Mouse (Mus musculus) liver, embryonic 11.5 days (tissue): Measurements from ENCODE around the gene Ambra1. TPM values are rescaled to one million over a fixed set of nuclear protein-coding genes. Genes with fewer than 3 reads are reported as not detected.

Experiments used
- ATAC-seq: fragments of 200-750 bp; cut with Nextera tagmentation; replicated peaks from 2 replicates; pipeline ENCODE4 v1.8.0; 2017; ENCODE audit warnings: moderate number of reproducible peaks, mild to moderate bottlenecking, moderate TSS enrichment, moderate library complexity; ENCODE audit not compliant: low FRiP score
- DNase-seq: peaks from one replicate; pipeline ENCODE4 v3.0.0-alpha.2; 2017; ENCODE audit warnings: low spot score
- H3K27ac ChIP-seq: fragments of 300-500 bp; sonication (generic); 2 replicates; pipeline ENCODE4 v1.5.1; 2014; ENCODE audit warnings: mild to moderate bottlenecking, low read depth, low read length, control low read depth
- H3K27me3 ChIP-seq: fragments of 300-500 bp; sonication (generic); replicated peaks from 2 replicates; pipeline ENCODE4 v1.6.1; 2014; ENCODE audit warnings: low read length, mixed read lengths; ENCODE audit not compliant: control insufficient read depth, insufficient read depth
- H3K36me3 ChIP-seq: fragments of 300-500 bp; sonication (generic); 2 replicates; pipeline ENCODE4 v1.6.1; 2014; ENCODE audit warnings: mild to moderate bottlenecking, low read length, moderate library complexity, mixed read lengths; ENCODE audit not compliant: control insufficient read depth, insufficient read depth
- H3K4me1 ChIP-seq: fragments of 300-500 bp; sonication (generic); replicated peaks from 2 replicates; pipeline ENCODE4 v1.6.1; 2014; ENCODE audit warnings: low read length, mixed read lengths; ENCODE audit not compliant: control insufficient read depth, insufficient read depth
- H3K4me2 ChIP-seq: fragments of 300-500 bp; sonication (generic); 2 replicates; pipeline ENCODE4 v1.6.1; 2014; ENCODE audit warnings: mild to moderate bottlenecking, control low read depth, moderate library complexity
- H3K4me3 ChIP-seq: fragments of 300-500 bp; sonication (generic); 2 replicates; pipeline ENCODE4 v1.5.1; 2014; ENCODE audit warnings: low read depth, low read length, control low read depth
- H3K9ac ChIP-seq: fragments of 300-500 bp; sonication (generic); 2 replicates; pipeline ENCODE4 v1.6.1; 2014; ENCODE audit warnings: low read depth, low read length, control low read depth
- H3K9me3 ChIP-seq: fragments of 300-500 bp; sonication (generic); 2 replicates; pipeline ENCODE4 v1.6.1; 2016; ENCODE audit warnings: low read length, inconsistent platforms, mixed read lengths; ENCODE audit not compliant: control insufficient read depth
- WGBS: fragments of 180-500 bp; shearing (Covaris S2); extraction: QIAGEN DNeasy Blood & Tissue Kit; methylation state at CpG from one replicate; pipeline ENCODE4 v1.1.7; 2014; 5-methylcytosine and 5-hydroxymethylcytosine counted together
- polyA plus RNA-seq: library from polyadenylated mRNA; unstranded; fragments of >200 nt; fragmentation: Nextera tagmentation; extraction: Ambion mirVana; gene quantifications from 2 replicates; pipeline ENCODE4 v1.2.1, GENCODE M21; 2014

Gene Ambra1
- polyA plus RNA-seq, 1 experiment from 2014 or later = 14.0 TPM

DNA sequence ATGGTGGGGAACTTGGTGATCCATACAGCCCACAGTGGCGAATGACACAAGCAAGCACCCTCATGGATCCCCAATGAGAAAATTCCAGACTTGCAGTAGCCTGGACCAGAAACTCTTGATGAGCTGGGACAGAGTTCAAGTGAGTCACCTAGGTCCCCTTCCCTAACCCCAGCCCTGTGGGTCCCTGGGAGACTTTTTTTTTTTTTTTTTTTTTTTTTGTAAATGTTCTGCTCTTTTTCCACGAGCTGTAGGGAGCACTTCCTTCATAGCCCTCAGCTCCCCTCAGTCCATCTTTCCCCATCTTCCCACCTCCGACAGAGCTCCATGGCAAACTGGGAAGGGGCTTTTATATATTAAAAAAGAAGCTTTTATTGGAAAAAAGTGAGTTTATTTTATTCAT, 199.5 kb downstream of the Ambra1 start:
- H3K36me3 ChIP-seq = peaks cover 7% of the 10 kb centered on the region
- peak overlapping the region; percentile 62; the same call in 1 of the 2 replicates for H3K4me3 ChIP-seq
- peak overlapping the region; percentile 79; the same call in 1 of the 2 replicates for H3K4me2 ChIP-seq
- H3K9ac ChIP-seq = no peak overlapping the region
- no peaks in the 10 kb centered on the region for H3K9me3 ChIP-seq
- peaks cover 50% of the 10 kb centered on the region for H3K4me1 ChIP-seq
- H3K27ac ChIP-seq = no peak overlapping the region
- H3K27me3 ChIP-seq = peaks cover 6% of the 10 kb centered on the region; the same call in 1 of the 2 replicates
- WGBS = 60% methylated on average over 3 of the region's 3 CpGs
- ATAC-seq (no peak), DNase-seq (no peak)

DNA sequence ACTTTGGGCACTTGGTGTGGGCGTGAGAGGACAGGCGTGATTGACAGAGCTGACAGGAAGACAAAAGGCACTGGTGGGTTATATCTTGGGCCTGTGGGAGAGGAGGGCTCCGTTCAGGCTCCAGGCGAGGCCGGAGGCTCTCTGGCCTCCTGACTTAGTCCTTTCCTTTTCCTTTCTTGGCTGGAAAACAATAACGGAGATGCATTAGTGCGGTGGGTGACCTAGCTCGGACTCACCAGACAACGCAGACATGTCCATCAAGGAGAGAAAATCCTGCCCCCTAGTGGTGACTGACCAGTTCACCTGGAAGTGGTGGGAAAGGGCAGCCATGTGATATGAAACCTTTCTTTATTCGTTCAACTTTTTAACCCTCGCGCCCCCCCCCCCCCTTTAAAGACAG, 200.0 kb downstream of the Ambra1 start:
- peak overlapping the region; percentile 77; the same call in 1 of the 2 replicates for H3K9ac ChIP-seq
- peaks cover 9% of the 10 kb centered on the region for H3K36me3 ChIP-seq
- no peak overlapping the region for H3K27ac ChIP-seq
- ATAC-seq (no peak), DNase-seq (no peak)
- H3K4me2 ChIP-seq = peak overlapping the region; percentile 79
- H3K4me1 ChIP-seq = peaks cover 50% of the 10 kb centered on the region
- WGBS = 15% methylated on average over 12 of the region's 12 CpGs
- peak overlapping the region; percentile 62 for H3K4me3 ChIP-seq
- H3K9me3 ChIP-seq = no peaks in the 10 kb centered on the region
- H3K27me3 ChIP-seq = peaks cover 2% of the 10 kb centered on the region; the same call in 1 of the 2 replicates

- Histone ChIP-seq H3K36me3 (peaks cover 18% of the 10 kb centered on the region), H3K27ac (peak overlapping the region; percentile 87), H3K4me1 (peaks cover 53% of the 10 kb centered on the region), H3K9me3 (no peaks in the 10 kb centered on the region), H3K4me3 (peak overlapping the region; percentile 62), H3K4me2 (peak overlapping the region; percentile 79), H3K9ac (peak overlapping the region; percentile 77), H3K27me3 (no peaks in the 10 kb centered on the region)
- DNase-seq (no peak), ATAC-seq (no peak)
- WGBS = 25% methylated on average over 23 of the region's 23 CpGs
These were observed 200.9 kb downstream of the Ambra1 start for GRCm38 (mm10) chr2:91930761-91931291.

DNA sequence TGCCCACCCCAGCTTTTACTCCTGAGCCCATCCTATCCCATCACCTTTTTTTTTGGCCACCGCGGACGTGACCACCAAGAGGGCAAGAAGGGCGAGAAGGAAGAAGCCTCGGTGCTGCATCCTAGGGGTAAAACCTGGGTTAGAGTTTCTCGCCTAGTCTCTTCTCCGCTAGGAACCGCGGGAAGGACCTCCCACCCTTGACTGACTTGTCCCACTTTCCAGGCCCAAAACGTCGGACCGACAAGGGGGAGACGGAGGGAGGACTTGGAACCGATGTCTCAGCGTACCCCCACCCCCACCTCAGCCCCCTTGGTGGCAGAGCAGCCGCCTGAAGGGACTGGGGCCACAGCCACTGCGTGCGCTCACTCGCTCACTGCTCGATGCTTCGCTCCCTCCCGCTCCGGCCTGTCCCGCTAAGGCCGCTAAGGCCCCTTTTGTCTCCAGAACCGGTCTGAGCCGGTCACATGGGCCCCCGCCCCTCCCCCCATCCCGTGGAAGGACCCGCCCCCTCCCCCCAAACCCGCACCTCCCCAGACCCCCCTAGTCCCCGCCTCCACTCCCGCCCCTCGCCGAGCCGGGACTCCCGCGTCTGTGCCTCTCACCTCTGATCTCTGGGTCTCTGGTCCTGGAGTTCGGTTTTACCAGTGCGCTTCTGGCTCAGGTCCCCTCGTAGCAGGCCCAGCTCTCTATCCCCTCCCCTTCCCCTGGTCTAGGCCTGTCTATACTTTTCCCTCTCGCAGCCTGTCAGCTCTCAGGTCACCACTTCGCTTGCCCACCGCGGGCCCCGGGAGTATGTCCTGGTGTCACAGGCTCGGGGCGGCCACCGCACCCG, 201.6 kb downstream of the Ambra1 start:
- H3K4me1 ChIP-seq = peaks cover 53% of the 10 kb centered on the region
- DNase-seq = peak; percentile 81
- H3K9me3 ChIP-seq = no peaks in the 10 kb centered on the region
- H3K27me3 ChIP-seq = no peaks in the 10 kb centered on the region
- peak overlapping the region; percentile 87 for H3K27ac ChIP-seq
- peak overlapping the region; percentile 62 for H3K4me3 ChIP-seq
- H3K36me3 ChIP-seq = peaks cover 23% of the 10 kb centered on the region
- H3K4me2 ChIP-seq = peak overlapping the region; percentile 79
- ATAC-seq = peak; percentile 40; the same call in 1 of the 2 replicates
- H3K9ac ChIP-seq = peak overlapping the region; percentile 77
- 7% methylated on average over 48 of the region's 50 CpGs for WGBS

GRCm38 (mm10) chr2:91932160-91932711, 202.3 kb downstream of the Ambra1 start, which contains the start of gene Mdk:
TSS of gene Mdk (minus strand) at chr2:91932297.
- WGBS = 2% methylated on average over 16 of the region's 16 CpGs
- peak within 1 kb of the TSS; percentile 79 for H3K4me2 ChIP-seq
- H3K9ac ChIP-seq = peak within 1 kb of the TSS; percentile 77
- peak within 1 kb of the TSS; percentile 87 for H3K27ac ChIP-seq
- ATAC-seq (peak; percentile 48), DNase-seq (peak; percentile 76)
- H3K4me3 ChIP-seq = peak within 1 kb of the TSS; percentile 62
- no peaks in the 10 kb centered on the region for H3K27me3 ChIP-seq
- H3K36me3 ChIP-seq = peaks cover 29% of the 10 kb centered on the region
- no peaks in the 10 kb centered on the region for H3K9me3 ChIP-seq
- H3K4me1 ChIP-seq = peaks cover 50% of the 10 kb centered on the region

- H3K36me3 ChIP-seq = peaks cover 35% of the 10 kb centered on the region
- ATAC-seq (peak; percentile 13; the same call in 1 of the 2 replicates), DNase-seq (no peak)
- 24% methylated on average over 6 of the region's 6 CpGs for WGBS
- H3K9ac ChIP-seq = peak overlapping the region; percentile 77
- H3K4me3 ChIP-seq = peak overlapping the region; percentile 62; the same call in 1 of the 2 replicates
- peaks cover 44% of the 10 kb centered on the region for H3K4me1 ChIP-seq
- peak overlapping the region; percentile 87 for H3K27ac ChIP-seq
- no peaks in the 10 kb centered on the region for H3K27me3 ChIP-seq
- no peaks in the 10 kb centered on the region for H3K9me3 ChIP-seq
- peak overlapping the region; percentile 79 for H3K4me2 ChIP-seq
These were observed 202.9 kb downstream of the Ambra1 start for GRCm38 (mm10) chr2:91932737-91933350.

DNA sequence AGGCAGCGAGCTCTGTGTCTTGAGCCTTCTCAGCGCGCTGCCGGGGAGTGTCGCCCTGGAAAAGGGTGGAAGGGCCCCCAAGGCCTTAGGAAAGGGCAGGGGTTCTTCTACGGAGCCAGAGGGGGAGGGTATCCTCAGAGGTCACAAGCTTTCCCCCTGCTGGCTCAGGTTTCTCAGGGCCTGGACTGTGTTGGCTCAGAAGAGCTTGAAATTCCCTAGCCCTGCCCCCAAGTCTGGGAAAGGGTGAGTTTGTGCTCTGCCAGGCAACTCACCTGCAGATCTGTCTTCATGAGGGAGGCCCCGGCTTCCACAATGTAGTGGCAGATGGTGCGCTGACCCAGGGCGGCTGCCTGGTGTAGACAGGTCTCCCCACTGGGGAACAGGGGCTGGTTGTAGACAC, 203.5 kb downstream of the Ambra1 start:
- peaks cover 40% of the 10 kb centered on the region for H3K4me1 ChIP-seq
- H3K9ac ChIP-seq = no peak overlapping the region; the same call in 1 of the 2 replicates
- no peaks in the 10 kb centered on the region for H3K27me3 ChIP-seq
- no peak overlapping the region for H3K4me3 ChIP-seq
- no peak for ATAC-seq
- H3K27ac ChIP-seq = peak overlapping the region; percentile 87
- WGBS = 57% methylated on average over 9 of the region's 9 CpGs
- H3K9me3 ChIP-seq = no peaks in the 10 kb centered on the region
- peak overlapping the region; percentile 79 for H3K4me2 ChIP-seq
- DNase-seq = no peak
- H3K36me3 ChIP-seq = peaks cover 40% of the 10 kb centered on the region

DNA sequence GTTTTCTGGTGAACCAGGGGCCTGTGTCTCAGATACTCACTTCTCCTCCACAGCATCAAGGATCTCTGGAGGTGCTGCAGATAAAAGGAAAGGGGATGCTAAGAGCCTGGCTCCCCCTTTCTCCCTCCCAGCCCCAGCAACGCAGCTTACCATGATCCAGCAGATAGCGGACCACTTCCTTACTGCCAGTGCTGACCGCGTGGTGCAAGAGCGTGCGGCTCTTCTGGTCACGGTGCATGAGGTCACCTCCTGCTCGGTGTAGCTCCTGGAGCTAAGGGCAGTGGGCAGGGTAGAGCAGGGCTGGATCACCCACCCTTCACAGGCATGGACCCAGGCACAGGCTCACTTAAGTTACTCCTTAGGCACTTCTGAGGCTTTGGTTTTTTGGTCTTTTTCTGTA, 204.1 kb downstream of the Ambra1 start:
- H3K4me1 ChIP-seq = peaks cover 35% of the 10 kb centered on the region
- H3K36me3 ChIP-seq = peaks cover 44% of the 10 kb centered on the region
- no peak for DNase-seq
- 30% methylated on average over 8 of the region's 8 CpGs for WGBS
- no peak overlapping the region for H3K4me2 ChIP-seq
- H3K27me3 ChIP-seq = no peaks in the 10 kb centered on the region
- H3K9ac ChIP-seq = no peak overlapping the region
- H3K4me3 ChIP-seq = no peak overlapping the region
- H3K27ac ChIP-seq = peak overlapping the region; percentile 87; the same call in 1 of the 2 replicates
- no peak for ATAC-seq
- H3K9me3 ChIP-seq = no peaks in the 10 kb centered on the region
